ENCODE assay signal across 2 mouse cellular contexts in the genomic region with DNA sequence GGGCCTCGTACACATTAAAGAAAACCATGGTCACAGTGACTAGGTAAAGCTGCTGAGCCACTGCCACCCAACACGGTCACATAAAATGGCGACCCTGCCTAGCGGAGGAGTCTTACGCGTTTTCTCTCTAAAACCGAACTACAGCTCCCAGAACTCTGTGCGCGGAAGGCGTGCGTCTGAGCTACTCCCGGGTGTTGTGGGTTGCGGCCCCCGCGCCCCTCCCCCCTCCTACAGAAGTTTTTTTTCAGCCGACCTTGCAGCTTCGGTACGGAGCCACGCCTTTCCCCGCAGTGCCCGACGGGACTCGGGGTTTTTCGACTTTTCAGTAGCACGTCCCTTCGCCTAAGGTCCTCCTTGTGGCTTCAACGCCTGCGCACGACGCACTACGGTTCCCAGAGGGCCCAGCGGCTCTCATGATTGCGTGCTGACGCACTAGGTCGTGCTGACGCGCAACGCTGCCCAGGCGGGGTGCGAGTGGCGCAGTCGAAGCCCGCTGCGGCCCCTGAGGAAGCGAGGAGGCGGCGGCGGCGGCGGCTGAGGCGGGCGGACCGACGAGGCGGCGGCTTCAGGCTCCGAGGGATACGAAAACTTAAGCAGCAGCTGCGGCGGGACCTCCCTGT.
TF ChIP-seq lines count a peak whose summit lies in the region.

No protein-coding gene starts in this region.

TF ChIP-seq in C2C12, 6 proteins besides CTCF, POLR2A, EP300 and RAD21:
- TF ChIP-seq FOSL1 (IDR thresholded peaks at IDR 0.05; ENCODE audit: insufficient read depth, low read length, poor library complexity, severe bottlenecking), result no peak
- peak; percentile 72 for TF ChIP-seq MAX (IDR thresholded peaks at IDR 0.05)
- no peak for TF ChIP-seq MYOD1 (IDR thresholded peaks at IDR 0.05; ENCODE audit: control insufficient read depth, insufficient read length, low read depth)

TF ChIP-seq in myocyte, 11 proteins besides CTCF, POLR2A, EP300 and RAD21:
- TF ChIP-seq USF1 (IDR thresholded peaks at IDR 0.05; ENCODE audit: low read depth), result no peak
- no peak for TF ChIP-seq TCF3 (IDR thresholded peaks at IDR 0.05; ENCODE audit: insufficient read length, low read depth)
- peak; percentile 81 for TF ChIP-seq POLR2AphosphoS2 (IDR thresholded peaks at IDR 0.05; ENCODE audit: insufficient read length, low read depth)
- no peak for TF ChIP-seq E2F4 (IDR thresholded peaks at IDR 0.05; ENCODE audit: insufficient read depth)
- no peak for TF ChIP-seq CEBPB (IDR thresholded peaks at IDR 0.05; ENCODE audit: insufficient read depth, poor library complexity, severe bottlenecking)
- peak in 1 of 3 experiments; percentile 6 for TF ChIP-seq MYOD1 (IDR thresholded peaks at IDR 0.05; ENCODE audit: control insufficient read depth in 1 of 3, insufficient read length in 2 of 3, low read depth in 2 of 3)
- peak; percentile 16 for TF ChIP-seq REST (IDR thresholded peaks at IDR 0.05; ENCODE audit: insufficient read depth, insufficient read length)
- no peak for TF ChIP-seq MYOG (IDR thresholded peaks at IDR 0.05; ENCODE audit: control insufficient read depth in 1 of 3, insufficient read depth in 1 of 3, insufficient read length in 2 of 3, low read depth in 2 of 3)
- TF ChIP-seq TCF12 (IDR thresholded peaks at IDR 0.05; ENCODE audit: insufficient read depth, poor library complexity, severe bottlenecking), result no peak
- TF ChIP-seq SRF (IDR thresholded peaks at IDR 0.05; ENCODE audit: control insufficient read depth, insufficient read length, low read depth), result no peak
- no peak for TF ChIP-seq MAX (IDR thresholded peaks at IDR 0.05; ENCODE audit: low read depth)
TF ChIP-seq in myocyte: peak in this region for 3.
